Mouse (Mus musculus) CD4-positive, CD25-positive, alpha-beta regulatory T cell, adult 4 months (primary cell): ENCODE measurements around the gene Gm20696. TPM values are rescaled to one million over a fixed set of nuclear protein-coding genes. Genes with fewer than 3 reads are reported as not detected.

Experiments used
- ATAC-seq: one replicate; pipeline ENCODE4 v1.8.0; 2017
- polyA plus RNA-seq, 2 experiments: library from polyadenylated mRNA; unstranded; fragments of 100-300 nt; shearing (Covaris generic); gene quantifications; one replicate each; pipeline ENCODE4 v1.2.1; 2017

The Gm20696 gene
- polyA plus RNA-seq, 2 experiments from 2014 or later = 19.5 to 26.0 TPM

- ATAC-seq = peak; percentile 85
These were observed 316.0 kb downstream of the Gm20696 start for GRCm38 (mm10) chr6:99350566-99350965.

- no peak for ATAC-seq
These were observed 316.4 kb downstream of the Gm20696 start for GRCm38 (mm10) chr6:99350156-99350555.

- no peak for ATAC-seq
These were observed 318.8 kb downstream of the Gm20696 start for GRCm38 (mm10) chr6:99347836-99348235.

GRCm38 (mm10) chr6:99344966-99345365 lies 321.6 kb downstream of the Gm20696 start:
- ATAC-seq = no peak

- ATAC-seq = no peak
These were observed 322.2 kb downstream of the Gm20696 start for GRCm38 (mm10) chr6:99344357-99344756.

- no peak for ATAC-seq
These were observed 322.8 kb downstream of the Gm20696 start for GRCm38 (mm10) chr6:99343815-99344214.

- no peak for ATAC-seq
These were observed 324.2 kb downstream of the Gm20696 start for GRCm38 (mm10) chr6:99342416-99342815.

GRCm38 (mm10) chr6:99340902-99341301 lies 325.7 kb downstream of the Gm20696 start:
- ATAC-seq = peak; percentile 80

- peak; percentile 30 for ATAC-seq
These were observed 326.4 kb downstream of the Gm20696 start for GRCm38 (mm10) chr6:99339986-99340721.

- no peak for ATAC-seq
These were observed 327.3 kb downstream of the Gm20696 start for GRCm38 (mm10) chr6:99339343-99339620.

GRCm38 (mm10) chr6:99338593-99339342 lies 327.8 kb downstream of the Gm20696 start:
- no peak for ATAC-seq

- ATAC-seq = no peak
These were observed 328.4 kb downstream of the Gm20696 start for GRCm38 (mm10) chr6:99338174-99338573.

- no peak for ATAC-seq
These were observed 329.0 kb downstream of the Gm20696 start for GRCm38 (mm10) chr6:99337575-99337974.

GRCm38 (mm10) chr6:99336191-99336590 lies 330.4 kb downstream of the Gm20696 start:
- no peak for ATAC-seq

GRCm38 (mm10) chr6:99335174-99335830 lies 331.3 kb downstream of the Gm20696 start:
- ATAC-seq = no peak

GRCm38 (mm10) chr6:99334255-99334654 lies 332.3 kb downstream of the Gm20696 start:
- ATAC-seq = no peak

- ATAC-seq = no peak
These were observed 333.5 kb downstream of the Gm20696 start for GRCm38 (mm10) chr6:99333127-99333526.

GRCm38 (mm10) chr6:99330169-99330568 lies 336.4 kb downstream of the Gm20696 start:
- no peak for ATAC-seq

- peak; percentile 71 for ATAC-seq
These were observed 338.0 kb downstream of the Gm20696 start for GRCm38 (mm10) chr6:99328634-99329033.

GRCm38 (mm10) chr6:99328146-99328545 lies 338.5 kb downstream of the Gm20696 start:
- ATAC-seq = peak; percentile 34

- no peak for ATAC-seq
These were observed 338.9 kb downstream of the Gm20696 start for GRCm38 (mm10) chr6:99327721-99328120.

- ATAC-seq = no peak
These were observed 340.7 kb downstream of the Gm20696 start for GRCm38 (mm10) chr6:99325881-99326280.

- ATAC-seq = no peak
These were observed 341.1 kb downstream of the Gm20696 start for GRCm38 (mm10) chr6:99325461-99325860.
